Mouse (Mus musculus): ENCODE data around the gene Cped1.
A peak's percentile ranks its signal among the peaks of the same experiment; 100 is the strongest.
"Not testable (repeated sequence)": the region's sequence is repeated elsewhere in the genome, so short reads cannot be mapped to it uniquely, and the experiment has no call there.

Gene Cped1

DNA sequence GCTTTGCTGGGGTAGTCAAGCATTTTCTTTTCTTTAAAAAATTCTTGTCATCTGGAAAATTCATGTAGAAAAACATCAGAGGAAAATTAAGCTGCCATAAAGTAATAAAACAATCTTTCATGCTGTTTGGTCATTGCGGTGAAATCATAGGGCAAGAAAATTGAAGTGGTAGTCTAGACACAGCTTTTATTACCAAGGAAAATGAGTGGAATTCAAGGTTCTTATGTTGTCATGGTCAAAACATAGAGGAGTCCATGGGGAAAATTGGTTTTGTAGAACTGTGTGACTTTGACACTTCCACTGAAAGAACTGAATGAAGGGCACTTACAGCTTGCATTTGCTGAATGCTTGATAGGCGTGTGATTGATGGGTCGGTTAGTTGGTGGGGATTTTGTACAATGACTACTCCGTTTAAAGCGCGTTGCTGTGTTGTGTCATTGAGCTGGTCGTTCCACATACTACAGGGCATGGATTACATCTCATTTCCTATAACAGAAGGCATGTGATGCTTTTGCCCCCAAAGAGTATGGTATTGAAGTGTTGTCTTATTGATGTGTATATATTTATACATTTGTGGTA, 93.1 kb downstream of the Cped1 start:
- no peak for DNase-seq (ENCODE audit: low read depth, low spot score)

GRCm38 (mm10) chr6:22086056-22086455, 100.3 kb downstream of the Cped1 start:
- no peak for DNase-seq (ENCODE audit: low read depth, low spot score)

DNA sequence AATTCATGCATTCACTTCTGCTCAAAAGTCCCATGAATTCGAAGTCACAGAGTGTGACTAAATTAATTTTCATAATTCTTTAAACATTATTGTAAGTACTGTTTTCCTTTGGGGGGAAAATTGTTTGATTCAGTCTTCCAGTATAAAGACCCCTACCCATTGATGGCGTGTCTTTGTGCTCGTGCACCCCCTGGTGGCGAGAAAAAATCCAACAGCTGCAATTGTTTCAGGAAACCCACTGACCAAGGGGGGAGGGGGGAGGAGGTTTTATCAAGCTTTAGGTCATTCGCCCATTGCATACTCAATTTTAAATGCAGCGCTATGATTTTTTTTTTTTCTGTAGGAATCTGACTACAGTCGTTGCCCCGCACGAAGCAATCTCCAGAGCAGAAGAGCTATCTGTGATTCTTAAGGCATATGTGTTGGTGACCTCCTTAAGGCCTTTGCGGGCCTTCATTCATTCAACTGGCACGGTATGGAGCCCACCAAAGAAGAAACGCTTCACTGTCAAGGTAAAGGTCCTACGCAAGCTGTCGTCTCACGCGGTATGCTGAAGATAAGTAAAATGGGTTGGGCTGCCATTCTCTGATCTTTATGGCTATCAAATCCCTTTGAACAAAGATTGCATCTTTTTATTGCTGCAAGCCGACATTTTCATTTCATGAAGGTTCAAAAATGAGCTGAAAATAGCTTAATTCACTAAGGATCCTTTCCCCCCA, 102.8 kb downstream of the Cped1 start:
- no peak for DNase-seq (ENCODE audit: low read depth, low spot score)

GRCm38 (mm10) chr6:22091773-22092172, 106.1 kb downstream of the Cped1 start:
- DNase-seq (ENCODE audit: low read depth, low spot score), result no peak

DNA sequence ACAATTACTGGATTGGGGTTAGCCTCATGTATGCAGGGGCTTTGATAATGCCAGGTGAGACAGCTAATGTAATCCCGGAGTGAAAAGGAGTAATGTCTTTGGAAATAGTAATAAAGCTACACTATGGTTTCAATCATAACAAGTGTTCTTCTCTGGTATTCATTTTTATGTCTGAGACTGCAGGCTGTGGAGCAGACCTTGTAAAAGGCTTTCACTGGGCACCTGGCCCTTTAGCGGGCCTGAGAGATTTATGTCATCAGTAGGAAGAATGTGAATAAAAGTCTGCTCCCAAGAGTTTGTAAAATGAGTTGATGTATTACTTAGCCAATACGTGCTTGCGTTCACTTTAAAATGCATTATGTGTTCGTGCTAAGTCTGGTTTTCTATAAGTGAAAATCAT, 108.1 kb downstream of the Cped1 start:
- DNase-seq (ENCODE audit: low read depth, low spot score), result no peak

DNA sequence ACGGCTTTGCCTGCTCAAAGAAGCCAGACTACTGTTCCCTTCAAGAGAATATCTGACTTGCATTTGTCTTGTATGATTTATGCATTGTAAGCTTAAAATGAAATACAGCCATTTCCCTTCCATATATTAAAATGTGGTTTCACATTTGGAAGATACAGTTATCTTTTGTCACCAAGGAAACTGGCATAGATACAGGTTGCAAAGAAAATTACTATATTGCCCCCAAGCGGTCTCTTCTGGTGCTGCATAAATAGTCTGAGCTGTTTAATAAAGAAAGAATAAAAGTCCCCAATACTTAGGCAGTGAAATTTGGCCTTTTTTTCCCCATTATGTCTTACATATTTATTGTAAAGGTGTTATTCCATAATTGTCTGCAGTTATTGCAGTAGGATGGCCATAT, 112.0 kb downstream of the Cped1 start:
- DNase-seq (ENCODE audit: low read depth, low spot score), result peak; percentile 28

DNA sequence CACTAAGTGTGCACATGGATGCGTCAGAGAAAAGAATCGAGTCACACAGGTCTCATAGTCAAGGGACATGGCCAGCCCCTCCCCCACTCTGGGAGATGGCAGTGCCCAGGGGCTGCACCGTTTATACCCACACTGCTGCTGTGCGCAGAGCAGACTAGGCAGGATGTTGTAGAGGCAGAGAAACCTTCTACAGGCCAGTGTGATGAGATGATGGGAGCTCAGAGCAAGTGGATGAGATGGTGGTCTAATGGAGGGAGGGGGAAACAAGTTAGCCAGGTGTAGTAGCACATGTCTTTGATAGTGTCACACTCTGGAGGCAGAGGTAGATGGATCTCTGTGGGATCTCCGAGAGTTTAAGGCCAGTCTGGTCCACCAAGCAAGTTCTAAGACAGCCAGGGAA, 114.1 kb downstream of the Cped1 start:
- no peak for DNase-seq (ENCODE audit: low read depth, low spot score)

DNA sequence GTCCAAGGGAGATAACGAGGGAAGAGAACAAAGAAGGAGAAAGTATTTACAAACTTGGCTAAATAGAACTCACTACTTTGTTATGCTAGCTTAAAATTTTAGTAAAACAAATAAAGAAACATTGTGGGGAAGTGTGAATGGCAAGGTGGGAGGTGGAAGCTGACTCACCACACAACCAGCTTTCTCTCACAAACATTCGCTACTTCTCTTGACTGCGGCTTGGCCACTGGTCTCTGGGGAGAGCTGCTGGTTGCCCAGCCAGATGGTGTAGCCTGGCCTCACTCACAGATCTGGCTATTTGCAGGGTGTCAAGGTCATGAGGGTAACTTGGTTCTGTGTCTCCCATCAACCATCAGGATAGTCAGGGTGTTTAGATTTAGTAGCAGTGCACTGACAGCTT, 116.2 kb downstream of the Cped1 start:
- DNase-seq (ENCODE audit: low read depth, low spot score), result no peak

GRCm38 (mm10) chr6:22102752-22103151, 117.0 kb downstream of the Cped1 start:
- no peak for DNase-seq (ENCODE audit: low read depth, low spot score)

GRCm38 (mm10) chr6:22103713-22104112, 118.0 kb downstream of the Cped1 start:
- no peak for DNase-seq (ENCODE audit: low read depth, low spot score)

GRCm38 (mm10) chr6:22104211-22104610, 118.5 kb downstream of the Cped1 start:
- DNase-seq (ENCODE audit: low read depth, low spot score), result no peak

- no peak for DNase-seq (ENCODE audit: low read depth, low spot score)
These were observed 128.4 kb downstream of the Cped1 start for GRCm38 (mm10) chr6:22114079-22114478.

DNA sequence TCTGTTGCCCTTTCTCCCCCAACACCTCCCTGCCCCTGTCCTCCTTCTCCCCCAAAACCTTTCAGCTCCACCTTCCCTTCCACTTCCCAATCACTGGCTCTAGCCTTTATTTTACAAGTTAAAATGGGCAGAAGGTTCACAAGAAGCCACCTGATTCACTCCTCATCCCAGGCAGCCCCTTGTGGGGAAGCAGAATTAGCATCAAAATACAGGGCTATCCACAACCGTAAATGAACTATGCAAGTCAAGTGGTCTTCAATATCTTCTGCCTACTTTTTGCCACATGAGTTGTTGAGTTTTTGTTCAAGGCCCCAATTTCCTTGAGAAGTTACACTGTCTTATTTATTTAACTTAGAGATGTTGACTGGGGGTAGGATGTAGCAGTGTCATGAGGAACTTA, 131.0 kb downstream of the Cped1 start:
- DNase-seq (ENCODE audit: low read depth, low spot score), result no peak

- peak; percentile 62 for DNase-seq (ENCODE audit: low read depth, low spot score)
These were observed 136.4 kb downstream of the Cped1 start for GRCm38 (mm10) chr6:22122080-22122479.

- DNase-seq (ENCODE audit: low read depth, low spot score), result no peak
These were observed 137.0 kb downstream of the Cped1 start for GRCm38 (mm10) chr6:22122693-22123092.

DNA sequence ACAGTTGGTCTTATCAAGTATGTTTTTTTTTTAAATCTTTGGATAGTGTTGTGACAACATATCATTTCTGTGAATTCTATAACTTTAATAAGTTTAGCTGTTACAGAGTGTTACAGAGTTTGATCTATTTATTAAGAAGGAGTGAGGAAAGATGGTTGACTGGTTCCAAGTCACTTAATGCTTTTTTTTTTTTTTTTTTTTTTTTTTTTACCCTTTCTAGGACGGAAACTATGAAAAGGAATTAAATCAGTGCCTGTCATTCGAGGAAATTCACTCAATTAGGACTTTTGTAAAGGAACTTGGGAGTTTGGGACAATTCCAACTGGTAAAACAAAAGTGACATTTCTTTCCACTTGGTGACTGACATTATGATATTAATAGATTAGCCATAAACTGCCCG, 137.6 kb downstream of the Cped1 start:
- no peak for DNase-seq (ENCODE audit: low read depth, low spot score)

GRCm38 (mm10) chr6:22124575-22125330, 139.0 kb downstream of the Cped1 start:
- not testable (repeated sequence) for DNase-seq (ENCODE audit: low read depth, low spot score)

GRCm38 (mm10) chr6:22135038-22135631, 149.4 kb downstream of the Cped1 start:
- no peak for DNase-seq (ENCODE audit: low read depth, low spot score)

- no peak for DNase-seq (ENCODE audit: low read depth, low spot score)
These were observed 151.1 kb downstream of the Cped1 start for GRCm38 (mm10) chr6:22136805-22137204.

GRCm38 (mm10) chr6:22140786-22141185, 155.1 kb downstream of the Cped1 start:
- no peak for DNase-seq (ENCODE audit: low read depth, low spot score)

DNA sequence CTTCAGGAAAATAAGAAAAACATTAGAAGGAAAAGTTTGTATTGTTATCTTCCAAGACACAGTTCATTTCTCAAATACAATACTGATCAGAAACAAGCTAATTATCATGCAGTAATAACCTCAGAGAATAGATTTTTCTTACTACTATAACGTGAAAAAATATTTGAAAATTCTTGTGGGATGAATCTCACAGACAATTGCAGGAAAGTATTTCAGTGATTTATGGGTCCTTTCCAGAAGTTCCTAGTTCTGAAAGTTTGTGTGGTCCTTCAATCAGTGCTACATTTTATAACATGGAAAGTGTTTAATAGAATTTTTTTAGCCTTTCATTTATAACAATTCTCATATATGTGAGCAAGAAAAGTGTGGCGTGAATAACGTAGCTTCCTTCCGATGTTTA, 161.5 kb downstream of the Cped1 start:
- DNase-seq (ENCODE audit: low read depth, low spot score), result no peak

DNA sequence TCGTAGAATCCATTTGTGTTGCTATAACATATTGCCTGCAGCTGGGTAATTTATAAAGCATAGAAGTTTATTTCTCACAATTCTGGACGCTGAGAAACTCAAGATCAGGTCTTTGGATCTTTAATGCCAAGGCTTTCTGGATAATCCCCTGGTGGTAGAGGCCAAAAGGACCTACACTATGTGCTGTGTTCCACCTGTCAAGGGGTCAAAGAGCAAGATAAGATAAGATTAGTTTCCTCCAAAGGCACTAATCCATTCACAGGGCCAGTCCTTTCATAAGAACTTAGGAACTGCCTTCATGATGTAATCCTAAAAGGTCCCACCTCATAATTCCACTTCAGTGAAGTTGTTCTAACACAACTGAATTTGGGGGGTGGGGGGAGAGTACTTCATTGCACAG, 162.8 kb downstream of the Cped1 start:
- no peak for DNase-seq (ENCODE audit: low read depth, low spot score)
